In genomic region chr16:14137976-14138561, GRCm38 (mm10) we compare ENCODE assay signal across 21 mouse cellular contexts. TPM values are rescaled to one million over a fixed set of nuclear protein-coding genes. Genes with fewer than 3 reads are reported as not detected.
DNase-seq lines count a peak whose midpoint lies in the region; ATAC-seq and TF ChIP-seq lines count a peak whose summit lies in the region.
"Had no signal": no experiment of that assay in that cellular context is flagged by ENCODE, and none has a peak within 500 bp of the region (broad histone marks: within the 10 kb centered on the region; RNA-seq: fewer than 3 reads in every experiment).

No protein-coding gene starts in this region.

- H3K27ac ChIP-seq in liver, adult 2 months (replicated peaks; ENCODE audit: insufficient read depth, low read depth, low read length), result peak overlapping the region; percentile 95
- H3K27ac ChIP-seq in liver, embryonic 12.5 days, result no peak overlapping the region
- H3K27ac ChIP-seq in ES-E14 (ENCODE audit: insufficient read depth, low read depth, low read length, poor library complexity, severe bottlenecking), result no peak overlapping the region
- H3K27ac ChIP-seq in hindbrain, embryonic 13.5 days, result no peak overlapping the region
- H3K27ac ChIP-seq: embryonic facial prominence, embryonic 13.5 days; forebrain, embryonic 13.5 days; heart, adult 2 months; heart, embryonic 15.5 days; hindbrain, embryonic 14.5 days; intestine, embryonic 15.5 days had no signal

- no peak overlapping the region for H3K4me3 ChIP-seq in liver, adult 2 months (ENCODE audit: insufficient read depth, low read depth, low read length)
- H3K4me3 ChIP-seq in liver, embryonic 12.5 days, result no peak overlapping the region
- H3K4me3 ChIP-seq in ES-E14 (ENCODE audit: insufficient read depth in 1 of 2, low read depth in 1 of 2, low read length in 2 of 2, poor library complexity in 1 of 2, severe bottlenecking in 1 of 2), result no peak overlapping the region
- no peak overlapping the region for H3K4me3 ChIP-seq in hindbrain, embryonic 13.5 days
- H3K4me3 ChIP-seq: embryonic facial prominence, embryonic 13.5 days; forebrain, embryonic 13.5 days; heart, adult 2 months; heart, embryonic 15.5 days; intestine, embryonic 15.5 days had no signal

- WGBS in liver, adult 2 months, result 20% methylated on average over 1 of the region's 1 CpGs
- WGBS in liver, embryonic 12.5 days (ENCODE audit: insufficient replicate concordance), result 72% methylated on average over 1 of the region's 1 CpGs
- 83% methylated on average over 1 of the region's 1 CpGs for WGBS in hindbrain, embryonic 13.5 days

- H3K9me3 ChIP-seq in liver, embryonic 12.5 days (replicated peaks), result no peaks in the 10 kb centered on the region
- no peaks in the 10 kb centered on the region for H3K9me3 ChIP-seq in ES-E14 (ENCODE audit: control insufficient read depth, insufficient read depth, low read depth, low read length)
- no peaks in the 10 kb centered on the region for H3K9me3 ChIP-seq in hindbrain, embryonic 13.5 days
- H3K9me3 ChIP-seq: embryonic facial prominence, embryonic 13.5 days; forebrain, embryonic 13.5 days; heart, embryonic 15.5 days; intestine, embryonic 15.5 days had no signal

- H3K4me1 ChIP-seq in liver, adult 2 months (ENCODE audit: control insufficient read depth, insufficient read depth, low read length), result peaks cover 12% of the 10 kb centered on the region
- no peaks in the 10 kb centered on the region for H3K4me1 ChIP-seq in liver, embryonic 12.5 days
- H3K4me1 ChIP-seq in ES-E14 (ENCODE audit: control insufficient read depth in 2 of 2, insufficient read depth in 2 of 2, low read length in 2 of 2, poor library complexity in 1 of 2), result no peaks in the 10 kb centered on the region
- no peaks in the 10 kb centered on the region for H3K4me1 ChIP-seq in hindbrain, embryonic 13.5 days (replicated peaks)
- H3K4me1 ChIP-seq: embryonic facial prominence, embryonic 13.5 days; forebrain, embryonic 13.5 days; heart, embryonic 15.5 days; intestine, embryonic 15.5 days had no signal

- no peak overlapping the region for H3K9ac ChIP-seq in liver, adult 2 months (ENCODE audit: low read depth, low read length)
- H3K9ac ChIP-seq in liver, embryonic 12.5 days, result no peak overlapping the region
- no peak overlapping the region for H3K9ac ChIP-seq in ES-E14 (ENCODE audit: insufficient read depth, low read depth, low read length, poor library complexity, severe bottlenecking)
- H3K9ac ChIP-seq in hindbrain, embryonic 13.5 days, result no peak overlapping the region
- H3K9ac ChIP-seq: embryonic facial prominence, embryonic 13.5 days; forebrain, embryonic 13.5 days; forebrain, postnatal 0 days; heart, embryonic 15.5 days; hindbrain, embryonic 14.5 days; intestine, embryonic 15.5 days had no signal

- ATAC-seq in liver, embryonic 12.5 days, result no peak
- ATAC-seq in hindbrain, embryonic 13.5 days (ENCODE audit: low FRiP score), result no peak
- ATAC-seq: forebrain, embryonic 13.5 days; forebrain, postnatal 0 days; intestine, embryonic 15.5 days had no signal

- H3K36me3 ChIP-seq in liver, adult 2 months (ENCODE audit: control insufficient read depth, insufficient read depth, low read length), result peaks cover 74% of the 10 kb centered on the region
- peaks cover 97% of the 10 kb centered on the region for H3K36me3 ChIP-seq in liver, embryonic 12.5 days
- H3K36me3 ChIP-seq in ES-E14 (ENCODE audit: control insufficient read depth, insufficient read depth, low read length, poor library complexity, severe bottlenecking), result peaks cover 23% of the 10 kb centered on the region
- H3K36me3 ChIP-seq in hindbrain, embryonic 13.5 days, result peaks cover 92% of the 10 kb centered on the region

- no peak for TF ChIP-seq POLR2A in liver, adult 2 months (IDR thresholded peaks at IDR 0.05; ENCODE audit: extremely low read depth, insufficient read depth, low read length)

- no peak overlapping the region for H3K4me2 ChIP-seq in liver, embryonic 12.5 days
- no peak overlapping the region for H3K4me2 ChIP-seq in hindbrain, embryonic 13.5 days
- H3K4me2 ChIP-seq: embryonic facial prominence, embryonic 13.5 days; forebrain, embryonic 13.5 days; heart, embryonic 11.5 days; heart, embryonic 15.5 days; hindbrain, embryonic 14.5 days; intestine, embryonic 15.5 days had no signal

- TF ChIP-seq CTCF in liver, adult 2 months (IDR thresholded peaks at IDR 0.05; ENCODE audit: low read depth, low read length), result no peak

- H3K27me3 ChIP-seq in liver, adult 2 months (ENCODE audit: control insufficient read depth, insufficient read depth, low read length), result no peaks in the 10 kb centered on the region
- no peaks in the 10 kb centered on the region for H3K27me3 ChIP-seq in liver, embryonic 12.5 days (replicated peaks)
- no peaks in the 10 kb centered on the region for H3K27me3 ChIP-seq in hindbrain, embryonic 13.5 days
- H3K27me3 ChIP-seq: embryonic facial prominence, embryonic 13.5 days; forebrain, embryonic 13.5 days; heart, embryonic 15.5 days; intestine, embryonic 15.5 days had no signal

- in situ Hi-C loops in ES-E14 (cut with MboI; ENCODE audit: low sequenced_read_pairs in 2 of 2, unreplicated experiment in 2 of 2), result no loop called here

- no peaks in the 10 kb centered on the region; the same call in 1 of the 2 replicates for H3K79me2 ChIP-seq in liver, adult 2 months (ENCODE audit: control insufficient read depth, insufficient read depth, low read length)

- DNase-seq in cerebellum, adult 18-20 months, result peak; percentile 22 to 35
- no peak for DNase-seq in cerebellum, adult 11 months
- peak; percentile 95 for DNase-seq in liver, adult 2 months (ENCODE audit: extremely low read depth, low read depth, low spot score)
- no peak for DNase-seq in ES-E14 (ENCODE audit: low read depth, low spot score)
- DNase-seq in brain, adult 2 months (ENCODE audit: low read depth, low spot score), result peak; percentile 47
- no peak for DNase-seq in embryo, embryonic 10 days (ENCODE audit: low spot score)
- DNase-seq: adrenal gland, adult 8-10 months; adrenal gland, postnatal 36 days; forebrain, postnatal 0 days; gastrocnemius, postnatal 14 days; heart, adult 2 months; heart, postnatal 14 days; kidney, adult 18-20 months had no signal

TF ChIP-seq in ES-E14, 5 proteins besides CTCF, POLR2A, EP300 and RAD21:
- TF ChIP-seq ZC3H11A (IDR thresholded peaks at IDR 0.05; ENCODE audit: borderline replicate concordance, low read depth, low read length), result no peak
- TF ChIP-seq ZNF384 (IDR thresholded peaks at IDR 0.05; ENCODE audit: low read depth, low read length), result 0 out of 2 replicates have a peak, but pooled peaks have one; percentile 15
- no peak for TF ChIP-seq HCFC1 (IDR thresholded peaks at IDR 0.05; ENCODE audit: borderline replicate concordance, insufficient read depth, low read length)
- TF ChIP-seq MAFK (IDR thresholded peaks at IDR 0.05; ENCODE audit: insufficient read depth, low read depth, low read length), result no peak

RNA-seq across cellular contexts. Expression of gene Nde1, which starts 25.0 kb away (rescaled TPM):
- 9.4 and 12.3 TPM in 2 replicates for total RNA-seq in liver, adult 2 months (2014; rRNA removed)
- polyA plus RNA-seq in liver, adult 2 months (2012; rRNA removed), result 14.4 and 14.5 TPM in 2 replicates
- 70.0 and 70.2 TPM in 2 replicates for polyA plus RNA-seq in liver, embryonic 12.5 days (2016; fragmentation: Nextera tagmentation; extraction: Ambion mirVana)
- 61.3 and 69.1 TPM in 2 replicates for total RNA-seq in ES-E14 (2012; rRNA removed)
- polyA plus RNA-seq in hindbrain, embryonic 13.5 days (2015; fragmentation: Nextera tagmentation; extraction: Ambion mirVana), result 35.6 and 39.3 TPM in 2 replicates

RNA-seq across cellular contexts. Expression of gene Marf1, which starts 25.1 kb away (rescaled TPM):
- 26.4 and 36.2 TPM in 2 replicates for total RNA-seq in liver, adult 2 months (2014; rRNA removed)
- polyA plus RNA-seq in liver, adult 2 months (2012; rRNA removed), result 10.7 and 11.3 TPM in 2 replicates
- 6.4 and 6.6 TPM in 2 replicates for polyA plus RNA-seq in liver, embryonic 12.5 days (2016; fragmentation: Nextera tagmentation; extraction: Ambion mirVana)
- total RNA-seq in ES-E14 (2012; rRNA removed), result 24.1 and 26.4 TPM in 2 replicates
- polyA plus RNA-seq in hindbrain, embryonic 13.5 days (2015; fragmentation: Nextera tagmentation; extraction: Ambion mirVana), result 17.4 and 17.9 TPM in 2 replicates

Comparison
In these comparisons a context has a peak if more than half of its experiments do, and no peak if none do; other contexts are left out.
1. DNase-seq: peak in cerebellum, adult 18-20 months (2 of 2), liver, adult 2 months (single experiment) and brain, adult 2 months (single experiment); none in cerebellum, adult 11 months (single experiment), ES-E14 (single experiment) and embryo, embryonic 10 days (single experiment).